Mouse (Mus musculus) CH12.LX (cell line): ENCODE results near the gene Mthfs. TPM values are rescaled to one million over a fixed set of nuclear protein-coding genes. Genes with fewer than 3 reads are reported as not detected.

Source experiments
- DNase-seq: peaks from one replicate; pipeline ENCODE4 v3.0.0-alpha.2; 2013; ENCODE audit errors: extremely low read depth
- H3K27ac ChIP-seq: 2 replicates; pipeline ENCODE4 v1.5.1; 2012; ENCODE audit warnings: low read depth, mild to moderate bottlenecking, control low read depth, moderate library complexity; ENCODE audit not compliant: insufficient read depth
- H3K27me3 ChIP-seq: replicated peaks from 2 replicates; pipeline ENCODE3; 2012; ENCODE audit warnings: inconsistent platforms
- H3K36me3 ChIP-seq, 2 experiments: replicated peaks in 1 of 2; 2 replicates each; pipeline versions ENCODE3 to v1.6.1; 2012; ENCODE audit warnings: inconsistent platforms in 1 of 2, low read length in 1 of 2, mild to moderate bottlenecking in 1 of 2, mixed read lengths in 1 of 2, moderate library complexity in 1 of 2; ENCODE audit not compliant: control insufficient read depth in 1 of 2, insufficient read depth in 1 of 2
- H3K4me1 ChIP-seq, 2 experiments: 2 replicates each; pipeline ENCODE4 v1.6.1; 2012; ENCODE audit warnings: inconsistent platforms in 1 of 2, moderate library complexity in 1 of 2; ENCODE audit not compliant: insufficient read depth in 2 of 2, control insufficient read depth in 1 of 2
- H3K4me2 ChIP-seq: 2 replicates; pipeline ENCODE4 v1.6.1; 2012; ENCODE audit warnings: low read depth, mild to moderate bottlenecking, control low read depth; ENCODE audit not compliant: poor library complexity, insufficient read depth, severe bottlenecking
- H3K4me3 ChIP-seq, 3 experiments: fragments of 150-350 bp in 1 of 3; sonication (generic) in 1 of 3; replicated peaks in 1 of 3; 2 replicates each; pipeline versions ENCODE3 to v1.5.1; 2011 to 2012; ENCODE audit warnings: low read depth in 2 of 3, low read length in 2 of 3, mild to moderate bottlenecking in 2 of 3, moderate library complexity in 2 of 3, control low read depth in 1 of 3, improper control_type of control experiment in 1 of 3, inconsistent platforms in 1 of 3, mixed read lengths in 1 of 3; ENCODE audit not compliant: poor library complexity in 1 of 3
- H3K79me2 ChIP-seq: replicated peaks from 2 replicates; pipeline ENCODE4 v1.6.1; 2012; ENCODE audit warnings: mild to moderate bottlenecking, moderate library complexity; ENCODE audit not compliant: control insufficient read depth, poor library complexity, insufficient read depth, severe bottlenecking; ENCODE audit errors: extremely low read depth
- H3K9ac ChIP-seq: 2 replicates; pipeline ENCODE4 v1.6.1; 2012; ENCODE audit warnings: low read depth, mild to moderate bottlenecking, control low read depth, moderate library complexity; ENCODE audit not compliant: insufficient read depth
- H3K9me3 ChIP-seq: replicated peaks from 2 replicates; pipeline ENCODE3; 2012; ENCODE audit warnings: low read length, inconsistent platforms, mixed read lengths
- BHLHE40 ChIP-seq: IDR thresholded peaks from 2 replicates; pipeline ENCODE4 v1.6.1; 2011; ENCODE audit warnings: mild to moderate bottlenecking, low read depth, low read length, improper control_type of control experiment
- CHD1 ChIP-seq: IDR thresholded peaks from 2 replicates; pipeline ENCODE4 v1.6.1; 2012; ENCODE audit warnings: low read depth, low read length, improper control_type of control experiment, inconsistent platforms
- CHD2 ChIP-seq: IDR thresholded peaks from 2 replicates; pipeline ENCODE4 v1.6.1; 2011; ENCODE audit warnings: low read length, improper control_type of control experiment
- E2F4 ChIP-seq: IDR thresholded peaks from 2 replicates; pipeline ENCODE4 v1.6.1; 2011; ENCODE audit warnings: low read depth, low read length, improper control_type of control experiment; ENCODE audit not compliant: insufficient replicate concordance
- HCFC1 ChIP-seq: IDR thresholded peaks from 2 replicates; pipeline ENCODE4 v1.6.1; 2012; ENCODE audit warnings: low read depth, mild to moderate bottlenecking, inconsistent platforms, low read length, improper control_type of control experiment
- JUND ChIP-seq: conservative IDR thresholded peaks from 2 replicates; pipeline ENCODE4 v1.6.1; 2011; ENCODE audit warnings: low read depth, low read length, improper control_type of control experiment
- MAX ChIP-seq: IDR thresholded peaks from 2 replicates; pipeline ENCODE4 v1.6.1; 2011; ENCODE audit warnings: low read length, improper control_type of control experiment
- MEF2A ChIP-seq: IDR thresholded peaks from 2 replicates; pipeline ENCODE4 v1.6.1; 2014; ENCODE audit warnings: low read depth, mild to moderate bottlenecking, inconsistent platforms, low read length, improper control_type of control experiment, borderline replicate concordance
- NELFE ChIP-seq: IDR thresholded peaks from 2 replicates; pipeline ENCODE4 v1.6.1; 2011; ENCODE audit warnings: low read depth, low read length, improper control_type of control experiment
- PAX5 ChIP-seq: IDR thresholded peaks from 2 replicates; pipeline ENCODE4 v1.6.1; 2012; ENCODE audit warnings: low read length, inconsistent platforms, mixed read lengths
- POLR2AphosphoS2 ChIP-seq: IDR thresholded peaks from 2 replicates; pipeline ENCODE4 v1.6.1; 2011; ENCODE audit warnings: low read depth, low read length, improper control_type of control experiment
- RAD21 ChIP-seq: IDR thresholded peaks from 2 replicates; pipeline ENCODE4 v1.6.1; 2011; ENCODE audit warnings: low read depth, mild to moderate bottlenecking, low read length, improper control_type of control experiment, moderate library complexity
- SMC3 ChIP-seq: IDR thresholded peaks from 2 replicates; pipeline ENCODE4 v1.6.1; 2011; ENCODE audit warnings: low read depth, low read length, improper control_type of control experiment
- dilution Hi-C: fragments of 300-500 bp; cut with MboI; formaldehyde crosslinking; loops from 2 replicates; pipeline ENCODE4 v1.14.3; 2020; ENCODE audit warnings: low sequenced_read_pairs; ENCODE audit not compliant: extremely low pct_unique_long_range_greater_than_20kb, extremely low pct_ligation_motif_present
- in situ Hi-C: fragments of 300-500 bp; cut with MboI; formaldehyde crosslinking; loops from 3 replicates; pipeline ENCODE4 v1.14.3; 2019; ENCODE audit warnings: low sequenced_read_pairs, low pct_ligation_motif_present, low pct_unique_long_range_greater_than_20kb, mixed read lengths
- polyA plus RNA-seq: library from polyadenylated mRNA; unstranded; fragments of >175 nt; gene quantifications from 2 replicates; pipeline ENCODE4 v1.2.1, GENCODE M21; 2012; ENCODE audit warnings: low read depth; ENCODE audit not compliant: insufficient read length
- total RNA-seq, 2 experiments: library from RNA; depleted of rRNA; stranded (reverse); fragments of 300-350 nt in 1 of 2; fragments of >200 nt in 1 of 2; gene quantifications; 2 replicates each; pipeline ENCODE4 v1.2.3; 2012 to 2014

The Mthfs gene
- total and polyA plus RNA-seq, 3 experiments: 29.9 to 52.0 (median 30.5) TPM

GRCm38 (mm10) chr9:89263968-89264367, 53.5 kb downstream of the Mthfs start:
- no peak overlapping the region for H3K4me2 ChIP-seq
- H3K27ac ChIP-seq: no peak overlapping the region
- H3K4me3 ChIP-seq: no peak overlapping the region
- no peaks in the 10 kb centered on the region for H3K79me2 ChIP-seq
- TF ChIP-seq MEF2A (no peak), RAD21 (no peak), MAX (no peak), JUND (no peak)
- peaks cover 5 to 19% of the 10 kb centered on the region in 2 experiments; a peak in 3 of 4 replicates for H3K4me1 ChIP-seq
- in situ Hi-C loops: no loop called here
- H3K9ac ChIP-seq: no peak overlapping the region
- no peak for DNase-seq
- dilution Hi-C loops: no loop called here
- no peaks in the 10 kb centered on the region for H3K27me3 ChIP-seq
- H3K36me3 ChIP-seq: peaks cover 0 to 6% of the 10 kb centered on the region in 2 experiments
- no peaks in the 10 kb centered on the region for H3K9me3 ChIP-seq

GRCm38 (mm10) chr9:89264571-89264970, 54.1 kb downstream of the Mthfs start:
- DNase-seq: no peak
- Histone ChIP-seq H3K36me3 (peaks cover 0 to 6% of the 10 kb centered on the region in 2 experiments), H3K4me3 (no peak overlapping the region)
- TF ChIP-seq CHD1: no peak
- no peak for TF ChIP-seq NELFE
- TF ChIP-seq POLR2AphosphoS2: no peak
- no peak for TF ChIP-seq E2F4
- TF ChIP-seq CHD2: no peak
- TF ChIP-seq MAX: no peak
- TF ChIP-seq SMC3: no peak
- TF ChIP-seq HCFC1: no peak
- TF ChIP-seq, all 38 proteins: peak for 0
- in situ Hi-C loops (no loop called here), dilution Hi-C loops (no loop called here)
- H3K9ac ChIP-seq: no peak overlapping the region
- no peaks in the 10 kb centered on the region for H3K9me3 ChIP-seq
- H3K27me3 ChIP-seq: no peaks in the 10 kb centered on the region
- H3K27ac ChIP-seq: no peak overlapping the region
- no peak overlapping the region for H3K4me2 ChIP-seq
- peaks cover 5 to 19% of the 10 kb centered on the region in 2 experiments; a peak in 3 of 4 replicates for H3K4me1 ChIP-seq
- H3K79me2 ChIP-seq: no peaks in the 10 kb centered on the region

- no peak overlapping the region for H3K27ac ChIP-seq
- no peak overlapping the region for H3K4me2 ChIP-seq
- TF ChIP-seq BHLHE40 (0 out of 2 replicates have a peak, but pooled peaks have one; percentile 23), PAX5 (no peak)
Measured at GRCm38 (mm10) chr9:89267093-89267492, 56.6 kb downstream of the Mthfs start.

More at GRCm38 (mm10) chr9:89267093-89267492, 56.6 kb downstream of the Mthfs start:
- dilution Hi-C loops (no loop called here), in situ Hi-C loops (no loop called here)
- H3K36me3 ChIP-seq: peaks cover 0 to 8% of the 10 kb centered on the region in 2 experiments
- no peaks in the 10 kb centered on the region for H3K9me3 ChIP-seq
- H3K79me2 ChIP-seq: no peaks in the 10 kb centered on the region
- DNase-seq: no peak
- H3K4me1 ChIP-seq: peaks cover 5 to 19% of the 10 kb centered on the region in 2 experiments; a peak in 3 of 4 replicates
- no peaks in the 10 kb centered on the region for H3K27me3 ChIP-seq
- no peak overlapping the region for H3K4me3 ChIP-seq
- no peak overlapping the region for H3K9ac ChIP-seq
